8 mouse cellular contexts compared by ENCODE assay signal in genomic region chr3:29082996-29083350, GRCm38 (mm10). TPM values are rescaled to one million over a fixed set of nuclear protein-coding genes. Genes with fewer than 3 reads are reported as not detected.
A peak's percentile ranks its signal among the peaks of the same experiment; 100 is the strongest.
DNase-seq lines count a peak whose midpoint lies in the region; ATAC-seq and TF ChIP-seq lines count a peak whose summit lies in the region.

No protein-coding gene starts in this region.

- H3K27ac ChIP-seq in lung, postnatal 0 days (ENCODE audit: low read length), result no peak overlapping the region
- no peak overlapping the region for H3K27ac ChIP-seq in limb, embryonic 15.5 days
- no peak overlapping the region for H3K27ac ChIP-seq in stomach, embryonic 16.5 days (ENCODE audit: low read length)

- DNase-seq in frontal cortex, postnatal 25 days (ENCODE audit: low spot score in 2 of 2), result no peak
- DNase-seq in lung, postnatal 0 days (ENCODE audit: low spot score), result peak; percentile 24
- DNase-seq in lung, postnatal 4 days, result no peak
- DNase-seq in cerebellum, adult 11 months, result no peak
- no peak for DNase-seq in urinary bladder, postnatal 25 days (ENCODE audit: low spot score)

- H3K4me1 ChIP-seq in lung, postnatal 0 days (ENCODE audit: insufficient read depth, low read depth, low read length), result no peaks in the 10 kb centered on the region; the same call in 1 of the 2 replicates
- H3K4me1 ChIP-seq in limb, embryonic 15.5 days, result peaks cover 21% of the 10 kb centered on the region
- peaks cover 7% of the 10 kb centered on the region; the same call in 1 of the 2 replicates for H3K4me1 ChIP-seq in stomach, embryonic 16.5 days (ENCODE audit: control insufficient read depth, insufficient read depth, low read length)

- no peaks in the 10 kb centered on the region for H3K36me3 ChIP-seq in lung, postnatal 0 days (ENCODE audit: insufficient read depth, low read length)
- H3K36me3 ChIP-seq in limb, embryonic 15.5 days, result no peaks in the 10 kb centered on the region
- H3K36me3 ChIP-seq in stomach, embryonic 16.5 days (ENCODE audit: control insufficient read depth, insufficient read depth, low read length), result no peaks in the 10 kb centered on the region

- H3K4me3 ChIP-seq in lung, postnatal 0 days (ENCODE audit: low read depth, low read length), result peak overlapping the region; percentile 45
- peak overlapping the region; percentile 50 for H3K4me3 ChIP-seq in limb, embryonic 15.5 days
- H3K4me3 ChIP-seq in stomach, embryonic 16.5 days (replicated peaks; ENCODE audit: low read length), result peak overlapping the region; percentile 47

- ATAC-seq in frontal cortex, adult (ENCODE audit: low TSS enrichment), result peak; percentile 20; the same call in 1 of the 2 replicates
- no peak for ATAC-seq in lung, postnatal 0 days
- no peak for ATAC-seq in limb, embryonic 15.5 days (ENCODE audit: insufficient number of reproducible peaks, low FRiP score, low TSS enrichment, low read depth)
- ATAC-seq in stomach, embryonic 16.5 days (ENCODE audit: insufficient read depth, low FRiP score), result no peak

- H3K27me3 ChIP-seq in lung, postnatal 0 days (replicated peaks; ENCODE audit: insufficient read depth, low read length), result peaks cover 14% of the 10 kb centered on the region; the same call in 1 of the 2 replicates
- peaks cover 57% of the 10 kb centered on the region for H3K27me3 ChIP-seq in limb, embryonic 15.5 days
- peaks cover 39% of the 10 kb centered on the region for H3K27me3 ChIP-seq in stomach, embryonic 16.5 days (ENCODE audit: control insufficient read depth, insufficient read depth, low read length)

- H3K9me3 ChIP-seq in lung, postnatal 0 days (ENCODE audit: low read length), result no peaks in the 10 kb centered on the region
- no peaks in the 10 kb centered on the region for H3K9me3 ChIP-seq in limb, embryonic 15.5 days
- H3K9me3 ChIP-seq in stomach, embryonic 16.5 days (replicated peaks; ENCODE audit: control insufficient read depth, low read length), result no peaks in the 10 kb centered on the region

- no peak overlapping the region for H3K9ac ChIP-seq in lung, postnatal 0 days (replicated peaks; ENCODE audit: low read depth)
- H3K9ac ChIP-seq in limb, embryonic 15.5 days, result no peak overlapping the region
- H3K9ac ChIP-seq in stomach, embryonic 16.5 days (ENCODE audit: low read length), result no peak overlapping the region

- no peak for TF ChIP-seq CTCF in lung, postnatal 0 days (IDR thresholded peaks at IDR 0.05)

- TF ChIP-seq EP300 in lung, postnatal 0 days (IDR thresholded peaks at IDR 0.05), result no peak

- 3% methylated on average over 12 of the region's 12 CpGs for WGBS in lung, postnatal 0 days
- WGBS in limb, embryonic 15.5 days, result 3% methylated on average over 12 of the region's 12 CpGs
- WGBS in stomach, embryonic 16.5 days, result 3% methylated on average over 12 of the region's 12 CpGs

- peak overlapping the region; percentile 72 for H3K4me2 ChIP-seq in lung, postnatal 0 days (replicated peaks; ENCODE audit: low read depth, low read length)
- H3K4me2 ChIP-seq in limb, embryonic 15.5 days, result peak overlapping the region; percentile 96
- H3K4me2 ChIP-seq in stomach, embryonic 16.5 days (ENCODE audit: low read depth, low read length), result peak overlapping the region; percentile 81

RNA-seq across cellular contexts. Expression of gene Egfem1, which starts 1.1 kb away (rescaled TPM):
- 19.7 and 23.4 TPM in 2 replicates for polyA plus RNA-seq in lung, postnatal 0 days (2015; fragmentation: Nextera tagmentation; extraction: Ambion mirVana)
- 5.2 and 6.1 TPM in 2 replicates for polyA plus RNA-seq in limb, embryonic 15.5 days (2015; fragmentation: Nextera tagmentation; extraction: Ambion mirVana)
- 0.56 and 0.67 TPM in 2 replicates for polyA plus RNA-seq in stomach, embryonic 16.5 days (2015; fragmentation: Nextera tagmentation; extraction: Ambion mirVana)
